Mouse (Mus musculus) limb, embryonic 13.5 days (tissue): ENCODE results near the gene Emc1. TPM values are rescaled to one million over a fixed set of nuclear protein-coding genes. Genes with fewer than 3 reads are reported as not detected.

Experiments used
- ATAC-seq: fragments of 200-750 bp; cut with Nextera tagmentation; 2 replicates; pipeline ENCODE4 v1.8.0; 2017; ENCODE audit warnings: low read depth, moderate number of reproducible peaks, moderate TSS enrichment; ENCODE audit not compliant: low FRiP score
- H3K27ac ChIP-seq: fragments of 300-500 bp; sonication (generic); 2 replicates; pipeline ENCODE4 v1.5.1; 2015; ENCODE audit warnings: inconsistent platforms, mild to moderate bottlenecking, moderate library complexity
- H3K27me3 ChIP-seq: fragments of 300-500 bp; sonication (generic); 2 replicates; pipeline ENCODE4 v1.6.1; 2015; ENCODE audit warnings: mild to moderate bottlenecking, inconsistent platforms
- H3K36me3 ChIP-seq: fragments of 300-500 bp; sonication (generic); 2 replicates; pipeline ENCODE4 v1.6.1; 2015; ENCODE audit warnings: inconsistent platforms, mild to moderate bottlenecking, moderate library complexity
- H3K4me1 ChIP-seq: fragments of 300-500 bp; sonication (generic); 2 replicates; pipeline ENCODE4 v1.6.1; 2015; ENCODE audit warnings: inconsistent platforms
- H3K4me2 ChIP-seq: fragments of 300-500 bp; sonication (generic); replicated peaks from 2 replicates; pipeline ENCODE4 v1.6.1; 2015; ENCODE audit warnings: inconsistent platforms, mild to moderate bottlenecking, moderate library complexity
- H3K4me3 ChIP-seq: fragments of 300-500 bp; sonication (generic); 2 replicates; pipeline ENCODE4 v1.5.1; 2015; ENCODE audit warnings: moderate library complexity, mild to moderate bottlenecking, inconsistent platforms
- H3K9ac ChIP-seq: fragments of 300-500 bp; sonication (generic); 2 replicates; pipeline ENCODE4 v1.6.1; 2015; ENCODE audit warnings: mild to moderate bottlenecking, inconsistent platforms
- H3K9me3 ChIP-seq: fragments of 300-500 bp; sonication (generic); 2 replicates; pipeline ENCODE4 v1.6.1; 2016; ENCODE audit warnings: inconsistent platforms
- WGBS: fragments of 180-500 bp; shearing (Covaris S2); methylation state at CpG from one replicate; pipeline ENCODE4 v1.1.7; 2015; 5-methylcytosine and 5-hydroxymethylcytosine counted together
- polyA plus RNA-seq: library from polyadenylated mRNA; unstranded; fragments of >200 nt; fragmentation: Nextera tagmentation; extraction: Ambion mirVana; gene quantifications from 2 replicates; pipeline ENCODE4 v1.2.1, GENCODE M21; 2015

The Emc1 gene
- polyA plus RNA-seq, 1 experiment from 2014 or later: 28.0 TPM

GRCm38 (mm10) chr4:139334631-139335295 lies 17.6 kb upstream of the Emc1 start:
- H3K27me3 ChIP-seq: peaks cover 31% of the 10 kb centered on the region
- H3K4me1 ChIP-seq: no peaks in the 10 kb centered on the region
- WGBS: 77% methylated on average over 6 of the region's 9 CpGs
- no peaks in the 10 kb centered on the region for H3K36me3 ChIP-seq
- H3K27ac ChIP-seq: no peak overlapping the region
- ATAC-seq: no peak
- no peak overlapping the region for H3K4me3 ChIP-seq
- no peaks in the 10 kb centered on the region for H3K9me3 ChIP-seq
- no peak overlapping the region for H3K4me2 ChIP-seq
- no peak overlapping the region for H3K9ac ChIP-seq

GRCm38 (mm10) chr4:139335507-139335906 lies 16.9 kb upstream of the Emc1 start:
- WGBS: 59% methylated on average over 7 of the region's 7 CpGs
- H3K27ac ChIP-seq: no peak overlapping the region
- H3K4me3 ChIP-seq: no peak overlapping the region
- ATAC-seq: no peak
- no peaks in the 10 kb centered on the region for H3K36me3 ChIP-seq
- H3K9me3 ChIP-seq: no peaks in the 10 kb centered on the region
- no peak overlapping the region for H3K9ac ChIP-seq
- H3K4me2 ChIP-seq: no peak overlapping the region
- H3K27me3 ChIP-seq: peaks cover 31% of the 10 kb centered on the region
- no peaks in the 10 kb centered on the region for H3K4me1 ChIP-seq

- H3K36me3 ChIP-seq: no peaks in the 10 kb centered on the region
- no peaks in the 10 kb centered on the region for H3K9me3 ChIP-seq
- H3K4me1 ChIP-seq: no peaks in the 10 kb centered on the region
- WGBS: 23% methylated on average over 24 of the region's 24 CpGs
- no peak overlapping the region for H3K27ac ChIP-seq
- H3K4me2 ChIP-seq: peak overlapping the region; percentile 55
- H3K9ac ChIP-seq: no peak overlapping the region
- peak; percentile 82; the same call in 1 of the 2 replicates for ATAC-seq
- peak overlapping the region; percentile 20; the same call in 1 of the 2 replicates for H3K4me3 ChIP-seq
- peaks cover 28% of the 10 kb centered on the region for H3K27me3 ChIP-seq
Measured at GRCm38 (mm10) chr4:139336822-139337483, 15.4 kb upstream of the Emc1 start.

GRCm38 (mm10) chr4:139338145-139338544 lies 14.2 kb upstream of the Emc1 start:
- Histone ChIP-seq H3K4me3 (no peak overlapping the region), H3K27ac (no peak overlapping the region), H3K4me2 (no peak overlapping the region), H3K36me3 (no peaks in the 10 kb centered on the region), H3K9me3 (no peaks in the 10 kb centered on the region), H3K9ac (no peak overlapping the region), H3K27me3 (peaks cover 28% of the 10 kb centered on the region), H3K4me1 (no peaks in the 10 kb centered on the region)
- 51% methylated on average over 33 of the region's 33 CpGs for WGBS
- ATAC-seq: no peak

- no peaks in the 10 kb centered on the region for H3K9me3 ChIP-seq
- peaks cover 24% of the 10 kb centered on the region for H3K27me3 ChIP-seq
- H3K4me3 ChIP-seq: no peak overlapping the region
- ATAC-seq: no peak
- 69% methylated on average over 4 of the region's 4 CpGs for WGBS
- no peak overlapping the region for H3K9ac ChIP-seq
- H3K27ac ChIP-seq: no peak overlapping the region
- H3K4me1 ChIP-seq: no peaks in the 10 kb centered on the region
- no peak overlapping the region for H3K4me2 ChIP-seq
- H3K36me3 ChIP-seq: peaks cover 9% of the 10 kb centered on the region
Measured at GRCm38 (mm10) chr4:139340835-139341234, 11.6 kb upstream of the Emc1 start.

- Histone ChIP-seq H3K4me2 (no peak overlapping the region), H3K27me3 (peaks cover 18% of the 10 kb centered on the region), H3K36me3 (peaks cover 18% of the 10 kb centered on the region), H3K27ac (no peak overlapping the region), H3K4me3 (no peak overlapping the region), H3K9ac (no peak overlapping the region), H3K4me1 (no peaks in the 10 kb centered on the region), H3K9me3 (no peaks in the 10 kb centered on the region)
- ATAC-seq: no peak
- WGBS: 80% methylated on average over 7 of the region's 7 CpGs
Measured at GRCm38 (mm10) chr4:139341556-139342233, 10.7 kb upstream of the Emc1 start.

GRCm38 (mm10) chr4:139343718-139344117 lies 8.7 kb upstream of the Emc1 start:
- Histone ChIP-seq H3K9ac (no peak overlapping the region), H3K4me3 (no peak overlapping the region), H3K36me3 (peaks cover 38% of the 10 kb centered on the region), H3K9me3 (no peaks in the 10 kb centered on the region), H3K27me3 (no peaks in the 10 kb centered on the region), H3K27ac (no peak overlapping the region), H3K4me1 (no peaks in the 10 kb centered on the region), H3K4me2 (no peak overlapping the region)
- no peak for ATAC-seq
- WGBS: 70% methylated on average over 5 of the region's 5 CpGs

- Histone ChIP-seq H3K4me3 (no peak overlapping the region), H3K27me3 (no peaks in the 10 kb centered on the region), H3K4me1 (peaks cover 2% of the 10 kb centered on the region; the same call in 1 of the 2 replicates), H3K9ac (no peak overlapping the region), H3K27ac (no peak overlapping the region), H3K4me2 (no peak overlapping the region), H3K36me3 (peaks cover 52% of the 10 kb centered on the region), H3K9me3 (no peaks in the 10 kb centered on the region)
- 83% methylated on average over 23 of the region's 23 CpGs for WGBS
- no peak for ATAC-seq
Measured at GRCm38 (mm10) chr4:139345416-139346019, 6.9 kb upstream of the Emc1 start.

- peaks cover 58% of the 10 kb centered on the region for H3K36me3 ChIP-seq
Measured at GRCm38 (mm10) chr4:139352832-139353231, 445 bp downstream of the Emc1 start.

GRCm38 (mm10) chr4:139357211-139357610 lies 4.8 kb downstream of the Emc1 start:
- Histone ChIP-seq H3K36me3 (peaks cover 79% of the 10 kb centered on the region), H3K9me3 (no peaks in the 10 kb centered on the region), H3K27ac (no peak overlapping the region), H3K4me3 (no peak overlapping the region), H3K27me3 (no peaks in the 10 kb centered on the region), H3K4me2 (no peak overlapping the region), H3K9ac (no peak overlapping the region), H3K4me1 (peaks cover 6% of the 10 kb centered on the region)
- no peak for ATAC-seq
- WGBS: 92% methylated on average over 3 of the region's 3 CpGs

More at GRCm38 (mm10) chr4:139352832-139353231, 445 bp downstream of the Emc1 start:
- Histone ChIP-seq H3K9me3 (no peaks in the 10 kb centered on the region), H3K4me2 (peak overlapping the region; percentile 97), H3K4me3 (peak overlapping the region; percentile 87), H3K4me1 (peaks cover 21% of the 10 kb centered on the region), H3K27ac (peak overlapping the region; percentile 93; the same call in 1 of the 2 replicates), H3K9ac (peak overlapping the region; percentile 93), H3K27me3 (no peaks in the 10 kb centered on the region)
- ATAC-seq: peak; percentile 12; the same call in 1 of the 2 replicates
- under 1% methylated on average over 7 of the region's 7 CpGs for WGBS

GRCm38 (mm10) chr4:139360761-139361548 lies 8.6 kb downstream of the Emc1 start:
- H3K9me3 ChIP-seq: no peaks in the 10 kb centered on the region
- no peak for ATAC-seq
- H3K27me3 ChIP-seq: no peaks in the 10 kb centered on the region
- H3K4me2 ChIP-seq: no peak overlapping the region
- no peaks in the 10 kb centered on the region for H3K4me1 ChIP-seq
- H3K27ac ChIP-seq: no peak overlapping the region
- no peak overlapping the region for H3K4me3 ChIP-seq
- peaks cover 99% of the 10 kb centered on the region for H3K36me3 ChIP-seq
- 91% methylated on average over 11 of the region's 11 CpGs for WGBS
- H3K9ac ChIP-seq: no peak overlapping the region
